Mouse (Mus musculus) testis, postnatal 14 days (tissue): ENCODE results near the gene Dok7.
A peak's percentile ranks its signal among the peaks of the same experiment; 100 is the strongest.

ENCODE experiments used
- DNase-seq: peaks from one replicate; pipeline ENCODE4 v3.0.0; 2021; ENCODE audit warnings: low spot score

Dok7 gene

DNA sequence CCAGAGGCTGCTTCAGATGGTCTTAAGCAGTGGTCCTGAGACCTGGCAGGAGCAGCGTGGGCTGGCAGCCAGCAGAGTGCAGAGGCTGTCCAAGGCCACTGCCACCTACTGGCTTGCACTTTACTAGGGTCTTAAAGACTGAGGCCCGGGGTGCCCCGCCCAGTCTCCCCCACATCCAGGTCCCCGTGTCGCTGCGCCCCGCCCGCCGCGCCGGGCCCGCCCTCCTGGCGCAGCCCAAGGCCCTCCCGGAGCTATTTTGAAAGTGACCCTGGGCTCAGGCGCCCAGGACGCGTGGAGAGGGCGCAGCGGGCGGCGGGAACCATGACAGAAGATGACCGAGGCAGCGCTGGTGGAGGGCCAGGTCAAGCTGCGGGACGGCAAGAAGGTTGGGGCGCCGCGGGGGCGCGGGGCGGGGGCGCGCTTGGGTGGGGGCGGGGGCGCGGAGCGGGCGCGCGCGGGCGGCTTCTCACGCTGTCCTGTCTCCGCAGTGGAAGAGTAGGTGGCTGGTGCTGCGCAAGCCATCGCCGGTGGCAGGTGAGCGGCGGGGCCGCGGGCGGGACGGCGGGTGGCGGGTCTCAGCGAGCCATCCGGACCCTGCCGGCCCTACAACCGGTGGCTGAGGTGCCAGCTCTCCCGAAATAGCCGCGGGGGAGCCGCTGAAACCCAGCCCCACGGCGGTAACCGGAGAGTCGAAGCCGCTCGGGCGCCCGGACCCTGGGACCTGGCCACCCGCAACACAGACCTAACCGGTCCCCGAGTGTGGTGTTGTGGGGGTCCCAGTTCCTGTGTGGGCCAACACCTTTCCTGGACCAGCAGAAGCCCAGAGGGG is at the start of gene Dok7:
Gene Dok7 (plus strand): TSS at position 163 of the 829 bp plus-strand sequence.
- DNase-seq = peak; percentile 24

DNA sequence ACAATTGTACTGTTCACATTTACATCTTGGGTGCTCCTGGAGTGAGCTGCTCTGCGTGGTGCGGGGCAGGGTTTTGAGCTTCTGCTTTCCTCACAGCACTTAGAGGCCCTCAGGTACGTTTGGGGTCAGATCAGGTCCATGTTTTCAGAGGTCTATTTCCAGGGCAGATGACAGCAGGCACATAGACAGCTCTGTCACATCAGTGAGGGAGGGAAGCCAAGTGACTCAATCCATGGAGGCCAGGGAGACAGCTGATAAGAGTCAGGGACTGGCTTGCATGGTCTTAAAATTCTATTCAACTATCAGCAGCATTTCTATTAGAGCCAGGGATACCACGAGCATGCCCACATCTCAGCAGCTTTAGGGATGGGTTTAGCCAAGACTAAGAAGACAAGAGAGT is 47.4 kb upstream of the Dok7 start:
- no peak for DNase-seq

DNA sequence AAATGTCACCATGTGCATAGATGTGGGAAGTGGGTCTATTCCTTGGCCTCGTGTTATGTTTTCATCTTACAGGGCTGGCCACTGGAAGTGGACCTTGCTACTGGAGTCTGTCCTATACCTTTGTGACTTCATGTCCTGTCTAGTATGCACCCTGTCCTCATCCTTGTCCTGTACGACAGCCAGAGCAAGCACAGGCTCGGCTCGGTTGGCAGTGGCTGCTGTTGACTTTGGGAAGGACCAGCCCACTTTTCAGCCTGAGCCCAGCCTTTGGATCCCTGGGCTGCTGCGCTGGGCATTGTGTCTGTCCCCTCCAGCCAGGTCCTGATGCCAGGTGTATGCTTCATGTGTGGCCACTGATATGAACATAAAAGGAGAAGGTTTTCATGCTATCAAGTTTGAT is 45.9 kb upstream of the Dok7 start:
- no peak for DNase-seq

DNA sequence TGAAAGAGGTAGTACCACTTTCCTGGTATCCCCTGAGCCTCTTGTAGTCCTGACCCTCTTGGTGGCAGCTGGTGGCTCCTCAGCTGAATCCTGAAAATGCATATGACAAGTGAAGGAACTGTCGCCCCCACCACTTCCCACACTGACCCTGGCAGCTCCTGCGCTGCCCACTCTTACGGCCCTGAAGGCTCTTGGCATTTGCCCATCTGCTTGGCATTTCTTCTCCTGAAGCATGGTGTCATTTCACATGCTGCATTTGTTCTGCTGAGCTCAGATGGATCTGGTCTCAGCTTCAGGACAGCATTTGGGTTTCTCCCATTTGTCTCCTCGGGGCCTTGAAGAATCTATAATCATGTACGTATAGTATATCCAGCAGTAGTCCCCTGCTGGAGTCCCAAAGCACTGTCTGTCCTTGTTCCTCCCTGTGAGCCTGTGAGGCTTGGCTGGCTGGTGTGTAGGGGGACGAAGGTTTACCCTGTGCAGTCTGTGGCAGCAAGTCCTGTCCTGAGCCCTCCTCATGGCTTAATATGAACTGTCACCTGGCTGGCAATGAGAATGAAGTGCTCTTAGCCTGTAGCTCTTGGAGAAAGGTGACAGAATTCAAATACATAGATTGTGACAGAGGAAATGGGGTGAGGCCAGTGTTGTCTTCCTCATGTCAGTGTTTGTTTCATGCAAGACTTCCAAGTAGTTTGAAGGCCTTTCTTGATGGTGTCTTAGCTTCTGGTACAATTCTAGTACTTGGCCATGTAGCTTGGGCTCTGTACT is 45.2 kb upstream of the Dok7 start:
- no peak for DNase-seq

DNA sequence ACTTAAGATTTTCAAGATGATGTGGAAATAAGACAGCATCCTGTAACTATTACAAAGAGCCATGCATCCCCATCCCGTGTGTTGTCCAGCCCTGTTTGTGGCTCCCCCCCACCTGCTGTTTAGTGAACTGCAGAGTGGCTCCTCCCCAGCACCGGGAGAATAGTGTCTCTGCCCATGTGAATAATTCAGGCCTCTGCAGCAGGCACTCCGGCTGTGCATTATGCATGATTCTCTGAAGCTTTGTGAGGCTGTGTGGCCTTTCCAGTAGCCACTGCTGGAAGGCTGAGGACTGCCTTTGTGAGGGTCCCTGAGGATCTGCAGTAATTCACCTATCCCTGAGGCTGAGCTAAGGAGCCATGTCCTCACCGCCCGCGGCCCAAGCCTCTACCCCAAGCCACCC is 42.5 kb upstream of the Dok7 start:
- no peak for DNase-seq

DNA sequence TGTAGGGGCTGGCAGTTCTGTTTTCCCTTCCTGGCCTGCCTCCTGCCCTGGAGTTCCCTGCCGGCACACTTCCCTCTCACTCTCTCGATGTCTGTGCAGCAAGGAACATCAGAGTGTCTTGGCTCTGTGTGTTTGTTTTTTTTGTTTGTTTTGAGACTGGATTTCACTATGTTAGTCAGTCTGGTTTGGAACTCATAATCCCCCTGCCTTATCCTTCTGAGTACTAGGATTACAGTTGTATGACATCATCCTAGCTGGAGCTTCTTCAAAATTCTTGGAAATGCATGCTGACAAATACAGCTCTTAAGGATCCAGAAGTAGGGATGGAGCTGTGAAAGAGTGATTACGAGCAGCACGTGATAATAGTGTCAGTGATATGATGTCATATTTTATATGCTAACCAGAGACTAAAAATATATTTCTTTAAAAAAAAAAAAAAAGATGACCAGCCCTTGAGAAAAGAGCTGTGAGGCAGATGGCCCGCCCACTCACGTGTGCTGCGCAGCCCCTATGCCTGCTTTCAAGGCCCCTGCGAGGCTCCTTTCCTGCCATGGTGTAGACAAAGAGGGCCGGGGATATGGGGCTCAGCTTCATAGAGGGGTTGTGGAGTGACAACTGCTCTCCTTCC is 36.8 kb upstream of the Dok7 start:
- DNase-seq = no peak

DNA sequence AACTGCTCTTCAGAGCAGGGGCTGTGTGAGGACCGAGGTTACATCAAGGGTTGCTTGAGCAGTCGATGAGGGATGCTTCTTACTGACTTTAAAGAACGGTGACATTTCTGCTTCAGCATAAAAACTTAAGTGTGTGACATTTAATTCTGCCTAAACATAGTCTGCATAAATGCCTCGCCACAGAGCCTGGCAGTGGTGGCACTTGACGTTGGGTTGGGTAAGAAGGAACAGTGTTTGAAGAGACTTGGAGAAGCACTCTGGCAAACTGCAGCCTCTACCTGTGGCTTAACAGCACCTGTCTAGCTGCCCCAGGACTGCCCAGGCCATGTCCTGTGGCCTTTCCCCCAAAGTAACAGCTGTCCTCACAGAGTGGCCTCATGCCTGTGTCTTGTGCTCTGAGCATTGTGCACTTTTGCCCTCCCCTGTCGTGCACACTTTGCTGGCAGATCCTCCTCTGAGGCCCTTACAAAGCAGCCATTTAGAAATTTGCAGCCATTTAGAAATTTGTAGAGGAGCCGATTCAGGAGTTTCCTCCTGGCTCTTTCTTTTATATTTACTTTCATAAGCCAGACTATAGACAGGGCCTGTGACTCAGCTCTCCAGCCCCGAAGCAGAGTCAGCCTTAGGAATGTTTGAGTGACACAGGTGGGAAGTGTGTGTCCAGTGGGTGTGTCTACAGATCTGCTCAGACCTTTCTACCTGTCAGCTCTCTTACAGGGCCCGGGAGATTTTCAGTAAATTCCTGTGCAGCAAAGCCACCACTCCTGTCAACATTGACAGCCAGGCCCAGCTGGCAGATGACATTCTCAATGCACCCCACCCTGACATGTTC is 35.9 kb upstream of the Dok7 start:
- no peak for DNase-seq

DNA sequence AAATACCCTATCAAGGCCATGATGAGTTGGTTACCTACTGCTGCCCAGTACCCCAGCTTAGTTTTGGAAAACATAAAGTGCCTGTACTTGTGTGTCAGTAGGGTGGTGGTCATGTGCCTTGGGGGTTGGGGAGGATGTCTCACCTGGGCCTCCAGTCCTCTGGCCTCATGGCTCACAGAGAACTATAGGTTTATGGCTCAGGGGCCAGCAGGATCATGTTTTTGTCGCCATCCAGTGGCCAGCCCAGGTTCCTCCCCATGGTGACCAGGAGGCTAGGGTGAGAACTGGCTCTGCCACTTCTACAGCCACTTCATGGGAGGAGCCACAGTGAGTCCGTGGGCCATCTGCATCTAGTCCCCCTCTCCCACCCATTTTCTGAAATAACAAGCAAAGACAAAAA is 31.6 kb upstream of the Dok7 start:
- no peak for DNase-seq

DNA sequence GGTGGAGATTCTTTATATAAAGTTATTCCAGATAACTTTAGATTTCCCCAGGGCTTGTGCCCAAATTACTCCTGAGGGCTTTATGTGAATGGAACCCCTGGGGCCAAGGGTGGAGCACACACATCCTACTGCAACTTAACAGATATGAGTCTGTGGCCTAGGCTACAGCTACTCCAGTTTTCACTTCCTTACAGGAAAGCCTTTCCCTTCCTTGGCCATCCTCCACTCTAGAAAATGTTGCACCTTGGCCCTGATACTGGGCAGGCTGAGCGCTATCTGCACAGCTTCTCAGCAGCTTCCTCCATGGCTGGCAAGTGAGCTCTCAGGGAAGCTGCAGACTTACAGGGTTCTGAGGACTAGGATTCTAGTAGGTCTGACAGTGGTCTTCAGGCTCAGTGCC is 27.3 kb upstream of the Dok7 start:
- no peak for DNase-seq

DNA sequence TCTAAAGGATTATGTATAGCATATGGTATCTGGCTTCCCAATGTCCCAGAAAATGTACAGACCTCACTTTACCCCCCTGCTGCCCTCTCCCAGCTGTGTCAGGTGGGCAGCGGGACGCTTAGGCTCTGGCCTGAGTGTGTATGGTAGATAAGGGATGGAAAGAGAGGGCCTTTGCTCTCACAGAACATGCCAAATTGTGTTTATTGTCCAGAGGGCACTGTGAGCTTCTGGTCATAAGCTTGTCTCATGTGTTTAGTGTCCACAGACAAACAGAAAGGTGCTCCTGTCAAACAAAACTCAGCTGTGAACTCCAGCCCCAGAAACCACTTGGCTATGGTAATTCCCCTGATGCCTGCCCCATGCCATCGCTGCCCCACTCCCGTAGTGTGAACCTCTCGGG is 26.8 kb upstream of the Dok7 start:
- DNase-seq = no peak

DNA sequence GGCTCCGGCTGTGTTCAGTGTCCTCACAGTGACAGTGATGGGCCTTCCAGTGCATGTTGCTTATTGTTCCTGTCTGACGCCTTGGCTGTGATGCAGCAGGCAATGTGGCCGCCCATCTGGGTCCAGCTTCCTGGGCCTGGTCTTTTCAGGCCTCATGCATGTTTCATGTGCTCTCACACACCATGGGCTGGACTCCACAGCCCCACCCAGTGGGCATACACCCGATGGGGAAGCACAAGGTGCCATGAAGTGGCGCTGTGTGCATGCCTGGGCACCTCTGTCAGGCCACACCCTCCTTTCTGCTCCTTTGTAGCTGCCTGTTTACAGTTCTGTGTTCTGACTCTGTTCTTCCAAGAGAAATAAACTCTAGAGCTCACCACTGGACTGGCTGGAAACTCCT is 23.5 kb upstream of the Dok7 start:
- DNase-seq = no peak

DNA sequence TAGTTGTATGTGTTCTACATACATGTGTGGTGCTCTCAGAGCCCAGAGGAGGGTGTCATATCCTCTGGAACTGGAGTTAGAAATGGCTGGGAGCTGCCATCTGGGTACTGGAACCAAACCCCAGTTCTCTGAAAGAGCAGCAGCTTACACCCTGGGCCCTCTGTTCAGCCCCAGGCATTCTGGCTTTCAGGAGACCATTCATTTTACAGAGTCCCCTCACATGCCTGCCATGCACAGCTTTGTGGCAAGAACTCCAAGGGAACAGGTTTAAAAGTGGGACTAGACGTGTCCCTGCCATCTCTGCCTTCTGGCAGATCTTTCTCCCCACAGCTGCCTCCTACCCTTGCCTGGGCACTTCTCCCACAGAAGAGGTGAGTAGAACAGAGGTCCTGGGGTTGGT is 22.9 kb upstream of the Dok7 start:
- DNase-seq = no peak

DNA sequence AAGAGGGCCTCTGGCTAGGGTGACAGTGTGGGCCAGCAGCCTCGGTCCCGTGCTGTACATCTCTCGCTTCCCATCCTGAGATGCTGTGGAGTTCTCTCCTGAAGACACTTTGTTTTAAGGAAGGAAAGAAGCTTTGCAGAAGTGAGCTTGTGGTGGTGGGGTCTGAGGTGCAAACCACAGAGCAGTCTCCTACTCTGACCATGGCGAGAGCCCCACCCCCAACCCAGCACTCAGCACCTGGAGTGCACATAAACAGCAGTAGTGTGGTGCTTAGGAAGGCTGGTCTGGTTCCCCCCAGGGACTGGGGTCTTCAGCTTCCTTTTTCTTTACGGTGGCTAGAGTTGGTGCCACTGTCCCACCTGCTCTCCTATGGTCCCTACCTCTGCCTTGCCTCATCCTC is 21.4 kb upstream of the Dok7 start:
- no peak for DNase-seq

DNA sequence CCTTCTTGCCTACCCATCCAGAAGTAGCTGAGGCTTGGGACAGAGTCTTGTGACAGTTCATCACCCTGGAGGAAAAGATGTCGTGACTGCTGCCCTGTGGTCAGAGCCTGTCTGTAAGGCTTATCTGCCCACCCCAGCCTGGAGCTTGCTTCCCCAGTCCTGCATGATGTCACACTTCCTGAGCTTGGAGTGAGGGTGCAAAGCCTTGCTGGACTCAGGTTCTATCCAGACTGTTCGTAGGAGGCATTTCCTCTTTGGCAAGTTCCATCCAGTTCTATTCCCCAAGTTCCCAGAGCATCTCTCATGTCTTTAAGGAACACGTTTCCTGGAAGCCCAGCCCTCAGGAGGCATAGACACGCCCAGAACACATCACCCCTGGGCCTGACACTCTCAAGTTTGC is 20.8 kb upstream of the Dok7 start:
- DNase-seq = no peak

DNA sequence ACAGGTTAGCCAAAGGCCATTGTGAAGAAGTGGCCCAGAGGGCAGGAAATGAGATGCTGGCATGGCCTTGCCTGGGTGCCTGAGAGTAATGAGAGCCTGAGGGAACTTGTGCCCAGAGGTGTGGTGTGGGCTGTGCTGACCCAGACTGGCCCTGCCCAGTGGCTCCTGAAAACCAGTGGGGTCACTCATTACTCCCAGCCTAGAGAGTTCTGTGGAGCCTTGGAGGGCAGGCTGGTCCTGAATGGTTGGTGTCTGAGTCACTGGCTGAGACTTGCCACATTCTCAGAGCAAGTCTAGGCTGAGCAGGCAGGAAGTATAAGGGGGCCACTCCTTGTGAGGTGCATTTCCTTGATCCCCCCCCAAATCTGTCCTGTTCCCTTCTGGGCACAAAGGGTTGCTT is 19.1 kb upstream of the Dok7 start:
- DNase-seq = no peak

DNA sequence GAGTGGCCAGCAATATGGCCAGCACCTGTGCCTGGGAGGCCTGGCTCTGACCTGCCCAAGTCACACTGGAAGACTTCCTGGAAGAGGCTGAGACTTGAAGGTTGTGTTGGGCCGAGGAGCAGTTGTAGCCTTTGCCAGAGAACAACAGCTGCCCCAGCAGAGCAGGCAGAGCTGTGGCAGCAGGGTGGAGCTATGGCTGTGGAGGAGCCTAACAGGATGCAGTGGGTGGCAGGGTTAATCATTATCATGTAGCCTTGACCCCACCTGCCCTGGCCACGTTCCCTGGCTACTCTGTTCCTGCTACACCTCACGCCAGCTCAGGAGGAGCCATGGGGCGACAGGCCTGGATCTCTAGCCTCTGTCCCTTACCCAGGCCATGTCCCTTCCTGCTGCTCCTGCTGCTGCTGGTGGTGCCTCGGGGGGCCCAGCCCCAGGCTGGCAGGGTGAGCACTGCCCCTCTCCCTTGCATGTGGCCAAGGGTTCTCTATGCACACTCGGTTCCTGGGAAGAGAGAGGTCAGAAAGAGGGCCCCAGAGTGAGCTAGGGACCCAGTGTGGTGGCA is 15.2 kb upstream of the Dok7 start, which contains the start of gene Hgfac:
Gene Hgfac (plus strand): TSS at position 242 of the 562 bp plus-strand sequence.
- peak; percentile 31 for DNase-seq

DNA sequence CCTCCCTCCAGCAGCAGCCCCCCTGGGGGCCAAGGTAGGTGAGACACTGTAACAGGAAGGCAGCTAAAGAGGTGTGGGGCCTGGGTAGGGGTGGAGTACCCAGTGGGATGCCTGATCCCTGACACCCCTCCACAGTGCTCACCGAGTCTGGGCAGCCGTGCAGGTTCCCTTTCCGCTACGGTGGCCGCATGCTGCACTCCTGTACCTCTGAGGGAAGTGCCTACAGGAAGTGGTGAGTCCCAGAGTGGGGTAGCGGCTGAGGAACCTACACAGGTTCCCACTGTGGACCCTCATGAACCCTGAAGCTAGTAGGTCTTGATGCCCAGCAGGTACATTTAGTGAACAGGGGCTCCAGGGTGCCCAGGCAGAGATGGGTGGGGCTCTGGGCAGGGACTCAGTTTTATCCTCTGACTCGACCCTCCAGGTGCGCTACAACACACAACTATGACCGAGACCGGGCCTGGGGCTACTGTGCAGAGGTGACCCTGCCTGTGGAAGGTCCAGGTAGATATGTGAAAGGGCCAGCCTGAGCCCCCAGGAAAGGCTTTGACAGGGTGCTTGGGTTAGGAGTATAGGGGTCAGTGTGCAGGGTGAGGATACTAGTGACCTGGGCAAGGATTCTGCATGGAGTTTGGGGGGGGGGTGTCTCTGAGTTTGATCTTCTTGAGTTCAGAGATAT is 14.0 kb upstream of the Dok7 start:
- no peak for DNase-seq

DNA sequence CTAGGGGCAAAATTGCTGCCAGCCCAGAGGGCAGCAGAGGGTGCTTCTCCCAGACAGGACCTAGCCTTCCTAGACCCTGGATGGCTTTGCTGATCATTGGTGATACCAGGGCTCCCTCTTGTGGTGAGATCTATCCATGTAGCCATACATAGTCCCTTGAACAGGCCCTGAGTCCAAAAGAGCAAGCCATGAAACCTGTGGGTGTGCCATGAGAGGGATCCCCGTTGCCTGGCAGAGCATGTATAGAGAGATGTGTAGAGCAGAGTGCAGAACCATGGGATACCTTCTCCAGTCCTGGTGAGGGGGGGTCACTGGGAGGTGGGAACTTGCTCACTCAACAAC is 13.5 kb upstream of the Dok7 start:
- peak; percentile 58 for DNase-seq

DNA sequence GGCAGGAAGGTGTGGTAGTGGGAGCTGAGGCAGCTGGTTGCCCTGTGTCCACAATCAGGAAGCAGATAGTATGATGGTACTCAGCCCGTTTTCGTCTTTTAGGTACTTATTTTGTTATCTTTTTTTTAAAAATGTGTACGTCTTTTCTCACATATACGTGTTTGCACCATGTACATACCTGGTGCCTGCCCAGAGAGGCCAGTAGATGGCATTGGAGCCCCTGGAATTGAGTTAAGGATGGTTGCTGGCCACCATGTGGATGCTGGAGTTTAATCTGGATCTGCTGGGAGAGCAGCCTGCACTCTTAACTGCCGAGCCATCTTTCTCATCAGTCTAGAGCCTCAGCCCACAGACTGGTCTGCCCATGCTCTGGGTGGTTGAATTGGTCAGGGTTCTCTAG is 6.0 kb upstream of the Dok7 start:
- no peak for DNase-seq

DNA sequence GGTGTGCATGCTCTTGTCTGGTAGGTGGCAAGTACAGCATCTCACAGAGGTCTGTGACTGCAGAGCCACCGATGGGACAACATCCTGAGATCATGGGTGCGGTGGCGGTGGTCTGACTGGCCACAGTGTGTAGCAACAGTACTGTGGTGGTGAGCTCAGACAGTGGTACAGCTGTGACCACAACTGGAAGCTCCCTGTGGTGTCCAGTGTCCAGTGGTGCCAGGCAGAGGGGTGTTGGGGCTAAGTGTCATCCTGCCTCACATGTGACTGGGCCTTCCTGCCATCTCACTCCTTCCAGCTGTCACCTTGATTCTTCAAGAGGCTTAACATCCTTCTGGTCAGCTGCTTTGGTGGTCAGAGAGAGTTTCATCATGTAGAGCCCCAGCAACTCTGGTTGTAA is 1.9 kb upstream of the Dok7 start:
- no peak for DNase-seq

DNA sequence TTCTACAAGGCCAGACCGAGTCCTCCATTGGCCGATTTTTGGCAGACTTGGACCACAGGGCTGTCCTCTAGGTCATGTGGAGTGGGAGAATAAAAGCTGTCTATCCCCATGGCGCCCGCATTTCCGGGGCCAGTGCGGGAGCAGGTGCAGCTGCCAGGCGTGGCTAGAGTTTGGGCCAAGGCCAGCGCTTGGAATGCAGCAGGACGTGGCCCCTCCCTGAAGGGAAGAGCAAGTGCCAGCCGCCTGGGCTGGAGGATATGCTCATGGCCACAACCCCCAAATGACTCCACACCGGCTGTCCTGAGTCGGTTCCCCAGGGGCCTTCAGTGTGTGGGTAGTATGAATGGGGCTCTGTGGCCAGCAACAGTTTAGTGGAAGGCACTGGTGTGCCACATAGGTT is 1.5 kb upstream of the Dok7 start:
- no peak for DNase-seq
